Mouse (Mus musculus) hindbrain, embryonic 16.5 days (tissue): ENCODE measurements around the gene Chrdl2. TPM values are rescaled to one million over a fixed set of nuclear protein-coding genes. Genes with fewer than 3 reads are reported as not detected.
A peak's percentile ranks its signal among the peaks of the same experiment; 100 is the strongest.
"Not testable (repeated sequence)": the region's sequence is repeated elsewhere in the genome, so short reads cannot be mapped to it uniquely, and the experiment has no call there.

Source experiments
- ATAC-seq: fragments of 200-750 bp; cut with Nextera tagmentation; 2 replicates; pipeline ENCODE4 v1.8.0; 2017; ENCODE audit warnings: moderate TSS enrichment, moderate library complexity
- H3K27ac ChIP-seq: fragments of 300-500 bp; sonication (generic); 2 replicates; pipeline ENCODE4 v1.5.1; 2014; ENCODE audit warnings: low read depth, mild to moderate bottlenecking, control low read depth, low read length, moderate library complexity
- H3K27me3 ChIP-seq: fragments of 300-500 bp; sonication (generic); replicated peaks from 2 replicates; pipeline ENCODE4 v1.6.1; 2014; ENCODE audit warnings: low read length; ENCODE audit not compliant: control insufficient read depth, insufficient read depth
- H3K36me3 ChIP-seq: fragments of 300-500 bp; sonication (generic); 2 replicates; pipeline ENCODE4 v1.6.1; 2014; ENCODE audit warnings: mild to moderate bottlenecking, low read length, moderate library complexity, mixed read lengths; ENCODE audit not compliant: control insufficient read depth, insufficient read depth
- H3K4me1 ChIP-seq: fragments of 300-500 bp; sonication (generic); 2 replicates; pipeline ENCODE4 v1.6.1; 2014; ENCODE audit warnings: low read depth, low read length; ENCODE audit not compliant: control insufficient read depth, insufficient read depth
- H3K4me2 ChIP-seq: fragments of 300-500 bp; sonication (generic); 2 replicates; pipeline ENCODE4 v1.6.1; 2014; ENCODE audit warnings: mild to moderate bottlenecking, low read length, control low read depth, moderate library complexity
- H3K4me3 ChIP-seq: fragments of 300-500 bp; sonication (generic); 2 replicates; pipeline ENCODE4 v1.5.1; 2014; ENCODE audit warnings: mild to moderate bottlenecking, low read length, control low read depth, moderate library complexity
- H3K9ac ChIP-seq: fragments of 300-500 bp; sonication (generic); 2 replicates; pipeline ENCODE4 v1.6.1; 2014; ENCODE audit warnings: low read depth, mild to moderate bottlenecking, control low read depth, low read length, moderate library complexity
- H3K9me3 ChIP-seq: fragments of 300-500 bp; sonication (generic); 2 replicates; pipeline ENCODE4 v1.6.1; 2014; ENCODE audit warnings: mild to moderate bottlenecking, low read length, moderate library complexity; ENCODE audit not compliant: control insufficient read depth
- WGBS: fragments of 180-500 bp; shearing (Covaris S2); extraction: QIAGEN DNeasy Blood & Tissue Kit; methylation state at CpG from one replicate; pipeline ENCODE4 v1.1.7; 2014; 5-methylcytosine and 5-hydroxymethylcytosine counted together
- polyA plus RNA-seq: library from polyadenylated mRNA; unstranded; fragments of >200 nt; fragmentation: Nextera tagmentation; extraction: Ambion mirVana; gene quantifications from 2 replicates; pipeline ENCODE4 v1.2.1, GENCODE M21; 2015

Chrdl2 gene
- polyA plus RNA-seq = 0.88 and 1.1 TPM in 2 replicates

GRCm38 (mm10) chr7:100005790-100006189 lies at the start of gene Chrdl2:
Gene Chrdl2, plus strand, starts transcription at chr7:100006172.
- peaks cover 6% of the 10 kb centered on the region; the same call in 1 of the 2 replicates for H3K4me1 ChIP-seq
- H3K4me3 ChIP-seq = peak within 1 kb of the TSS; percentile 58
- H3K9ac ChIP-seq = peak within 1 kb of the TSS; percentile 59
- no peak within 1 kb of the TSS for H3K27ac ChIP-seq
- peak within 1 kb of the TSS; percentile 98 for H3K4me2 ChIP-seq
- H3K36me3 ChIP-seq = no peaks in the 10 kb centered on the region
- H3K9me3 ChIP-seq = no peaks in the 10 kb centered on the region
- under 1% methylated on average over 44 of the region's 44 CpGs for WGBS
- H3K27me3 ChIP-seq = peaks cover 35% of the 10 kb centered on the region
- ATAC-seq = peak; percentile 91

GRCm38 (mm10) chr7:99957226-99957965 lies 48.6 kb upstream of the Chrdl2 start:
- 75% methylated on average over 12 of the region's 12 CpGs for WGBS
- no peak overlapping the region for H3K9ac ChIP-seq
- H3K4me2 ChIP-seq = no peak overlapping the region
- no peaks in the 10 kb centered on the region for H3K9me3 ChIP-seq
- H3K4me1 ChIP-seq = peaks cover 2% of the 10 kb centered on the region; the same call in 1 of the 2 replicates
- H3K27ac ChIP-seq = no peak overlapping the region
- peak; percentile 30; the same call in 1 of the 2 replicates for ATAC-seq
- no peaks in the 10 kb centered on the region for H3K36me3 ChIP-seq
- no peaks in the 10 kb centered on the region for H3K27me3 ChIP-seq
- no peak overlapping the region for H3K4me3 ChIP-seq

GRCm38 (mm10) chr7:99960571-99960970 lies 45.4 kb upstream of the Chrdl2 start:
- 86% methylated on average over 2 of the region's 2 CpGs for WGBS
- not testable (repeated sequence) for H3K4me2 ChIP-seq, H3K27me3 ChIP-seq, H3K36me3 ChIP-seq, H3K4me3 ChIP-seq, ATAC-seq, H3K9ac ChIP-seq, H3K9me3 ChIP-seq, H3K27ac ChIP-seq
- peaks cover 21% of the 10 kb centered on the region for H3K4me1 ChIP-seq

- H3K27me3 ChIP-seq = no peaks in the 10 kb centered on the region
- H3K9ac ChIP-seq = no peak overlapping the region
- peaks cover 31% of the 10 kb centered on the region for H3K4me1 ChIP-seq
- H3K4me2 ChIP-seq = no peak overlapping the region
- H3K27ac ChIP-seq = no peak overlapping the region
- WGBS = 93% methylated on average over 2 of the region's 2 CpGs
- no peaks in the 10 kb centered on the region for H3K9me3 ChIP-seq
- no peak overlapping the region for H3K4me3 ChIP-seq
- H3K36me3 ChIP-seq = no peaks in the 10 kb centered on the region
- ATAC-seq = no peak
These were observed 44.5 kb upstream of the Chrdl2 start for GRCm38 (mm10) chr7:99961518-99961917.

- H3K4me1 ChIP-seq = peaks cover 33% of the 10 kb centered on the region
- no peak overlapping the region for H3K4me2 ChIP-seq
- H3K9me3 ChIP-seq = no peaks in the 10 kb centered on the region
- no peak overlapping the region for H3K9ac ChIP-seq
- 61% methylated on average over 8 of the region's 8 CpGs for WGBS
- no peaks in the 10 kb centered on the region for H3K36me3 ChIP-seq
- ATAC-seq = no peak
- no peak overlapping the region for H3K4me3 ChIP-seq
- H3K27ac ChIP-seq = peak overlapping the region; percentile 63; the same call in 1 of the 2 replicates
- H3K27me3 ChIP-seq = no peaks in the 10 kb centered on the region
These were observed 43.3 kb upstream of the Chrdl2 start for GRCm38 (mm10) chr7:99962536-99963236.

- H3K27me3 ChIP-seq = no peaks in the 10 kb centered on the region
These were observed 42.6 kb upstream of the Chrdl2 start for GRCm38 (mm10) chr7:99963237-99963860.

GRCm38 (mm10) chr7:99965020-99965841 lies 40.7 kb upstream of the Chrdl2 start:
- Histone ChIP-seq H3K4me3 (0 out of 2 replicates have a peak overlapping the region, but pooled peaks have one; percentile 0), H3K9me3 (no peaks in the 10 kb centered on the region), H3K27ac (peak overlapping the region; percentile 75), H3K9ac (peak overlapping the region; percentile 6), H3K4me1 (peaks cover 40% of the 10 kb centered on the region), H3K4me2 (peak overlapping the region; percentile 39), H3K36me3 (no peaks in the 10 kb centered on the region), H3K27me3 (no peaks in the 10 kb centered on the region)
- WGBS = 8% methylated on average over 9 of the region's 9 CpGs
- peak; percentile 63 for ATAC-seq

More at GRCm38 (mm10) chr7:99963237-99963860, 42.6 kb upstream of the Chrdl2 start:
- no peak overlapping the region for H3K4me2 ChIP-seq
- ATAC-seq = no peak
- no peak overlapping the region for H3K4me3 ChIP-seq
- no peaks in the 10 kb centered on the region for H3K36me3 ChIP-seq
- 76% methylated on average over 3 of the region's 3 CpGs for WGBS
- H3K27ac ChIP-seq = no peak overlapping the region
- H3K9me3 ChIP-seq = no peaks in the 10 kb centered on the region
- H3K4me1 ChIP-seq = peaks cover 33% of the 10 kb centered on the region
- no peak overlapping the region for H3K9ac ChIP-seq

GRCm38 (mm10) chr7:99966011-99966721 lies 39.8 kb upstream of the Chrdl2 start:
- Histone ChIP-seq H3K4me1 (peaks cover 41% of the 10 kb centered on the region), H3K4me2 (no peak overlapping the region), H3K9me3 (no peaks in the 10 kb centered on the region), H3K4me3 (no peak overlapping the region), H3K36me3 (no peaks in the 10 kb centered on the region), H3K27me3 (no peaks in the 10 kb centered on the region), H3K9ac (no peak overlapping the region; the same call in none of the 2 replicates), H3K27ac (peak overlapping the region; percentile 75)
- WGBS = 25% methylated on average over 9 of the region's 9 CpGs
- peak; percentile 60; the same call in 1 of the 2 replicates for ATAC-seq
